Mouse (Mus musculus) left cerebral cortex, adult 8-10 months (tissue): ENCODE data around the gene Cst12. TPM values are rescaled to one million over a fixed set of nuclear protein-coding genes. Genes with fewer than 3 reads are reported as not detected.

Experiments
- total RNA-seq, 4 experiments: library from RNA; stranded (reverse); gene quantifications; 2 replicates each; pipeline ENCODE4 v1.2.4; 2022

Gene Cst12
- total RNA-seq, 4 experiments from 2014 or later: 4.9 to 9.9 (median 7.6) TPM

Other genes with a start within 250 kb of the Cst12 start
- 10 to 100 TPM; 10.7 to 13.1 (median 11.9) TPM for gene Nxt1, start 116.8 kb upstream of the Cst12 start, total RNA-seq
- gene Gzf1, start 108.3 kb upstream of the Cst12 start, total RNA-seq: 10 to 100 TPM; 26.8 to 30.6 (median 29.2) TPM
- gene Napb, start 56.9 kb upstream of the Cst12 start, total RNA-seq: 100 to 1,000 TPM; 311 to 359 (median 347) TPM
- gene Cstl1, start 39.0 kb upstream of the Cst12 start, total RNA-seq: under 1 TPM in 1 of 4 experiments, not detected in 3; 0.78 TPM
- not detected for gene Cst11, start 17.9 kb upstream of the Cst12 start, total RNA-seq
- gene 8030411F24Rik, start 7.4 kb upstream of the Cst12 start, total RNA-seq: not detected
- gene Cst8, start 9.4 kb downstream of the Cst12 start, total RNA-seq: not detected
- gene Cst13, start 30.7 kb downstream of the Cst12 start, total RNA-seq: not detected
- gene Cst9, start 45.8 kb downstream of the Cst12 start, total RNA-seq: not detected
- not detected for gene 9230104L09Rik, start 75.7 kb downstream of the Cst12 start, total RNA-seq
- gene Cst3, start 86.3 kb downstream of the Cst12 start, total RNA-seq: 1,000 to 10,000 TPM; 2,002 to 3,250 (median 2,603) TPM
- not detected for gene Gm1330, start 213.9 kb downstream of the Cst12 start, total RNA-seq
- gene Gm10750, start 227.9 kb downstream of the Cst12 start, total RNA-seq: not detected